Mouse (Mus musculus) E14TG2a.4 (cell line): ENCODE data around the gene Adgrg3.

Experiments used
- H3K27me3 ChIP-seq: 2 replicates; pipeline ENCODE4 v1.6.1; 2014; ENCODE audit warnings: low read length, control low read depth; ENCODE audit not compliant: insufficient read depth
- H3K36me3 ChIP-seq: 2 replicates; pipeline ENCODE4 v1.6.1; 2014; ENCODE audit warnings: low read length, control low read depth; ENCODE audit not compliant: insufficient read depth
- H3K4me1 ChIP-seq: replicated peaks from 2 replicates; pipeline ENCODE4 v1.6.1; 2014; ENCODE audit warnings: low read depth, low read length, control low read depth
- H3K4me3 ChIP-seq: replicated peaks from 2 replicates; pipeline ENCODE4 v1.5.1; 2014; ENCODE audit warnings: mild to moderate bottlenecking, low read length
- H3K9me3 ChIP-seq: 2 replicates; pipeline ENCODE4 v1.6.1; 2014; ENCODE audit warnings: low read length, control low read depth
- CTCF ChIP-seq: conservative IDR thresholded peaks from 2 replicates; pipeline ENCODE4 v1.5.1; 2014; ENCODE audit warnings: low read length
- NANOG ChIP-seq: IDR thresholded peaks from 2 replicates; pipeline ENCODE4 v1.6.1; 2014; ENCODE audit warnings: borderline replicate concordance, low read length, mixed read lengths
- POU5F1 ChIP-seq: IDR thresholded peaks from 2 replicates; pipeline ENCODE4 v1.6.1; 2014; ENCODE audit warnings: low read length, borderline replicate concordance

The Adgrg3 gene

GRCm38 (mm10) chr8:95002089-95002655, 15.3 kb upstream of the Adgrg3 start:
- H3K4me3 ChIP-seq: peak overlapping the region; percentile 13; the same call in 1 of the 2 replicates
- no peaks in the 10 kb centered on the region for H3K36me3 ChIP-seq
- H3K4me1 ChIP-seq: peaks cover 52% of the 10 kb centered on the region
- no peaks in the 10 kb centered on the region for H3K9me3 ChIP-seq
- TF ChIP-seq CTCF: no peak
- no peak for TF ChIP-seq NANOG
- TF ChIP-seq POU5F1: no peak
- no peaks in the 10 kb centered on the region for H3K27me3 ChIP-seq

GRCm38 (mm10) chr8:95012442-95012919, 5.0 kb upstream of the Adgrg3 start:
- no peak overlapping the region; the same call in 1 of the 2 replicates for H3K4me3 ChIP-seq
- no peaks in the 10 kb centered on the region for H3K36me3 ChIP-seq
- TF ChIP-seq POU5F1 (no peak), CTCF (no peak), NANOG (no peak)

GRCm38 (mm10) chr8:95015866-95016265, 1.6 kb upstream of the Adgrg3 start:
- Histone ChIP-seq H3K4me1 (peaks cover 23% of the 10 kb centered on the region), H3K9me3 (peaks cover 8% of the 10 kb centered on the region; the same call in 1 of the 2 replicates), H3K36me3 (no peaks in the 10 kb centered on the region), H3K4me3 (no peak overlapping the region), H3K27me3 (peaks cover 10% of the 10 kb centered on the region)
- TF ChIP-seq CTCF: no peak
- no peak for TF ChIP-seq NANOG
- TF ChIP-seq POU5F1: no peak

More at GRCm38 (mm10) chr8:95012442-95012919, 5.0 kb upstream of the Adgrg3 start:
- peaks cover 10% of the 10 kb centered on the region for H3K27me3 ChIP-seq
- H3K9me3 ChIP-seq: no peaks in the 10 kb centered on the region
- H3K4me1 ChIP-seq: peaks cover 15% of the 10 kb centered on the region

- Histone ChIP-seq H3K9me3 (peaks cover 8% of the 10 kb centered on the region; the same call in 1 of the 2 replicates), H3K36me3 (no peaks in the 10 kb centered on the region)
- TF ChIP-seq NANOG (no peak), POU5F1 (no peak)
These were observed 808 bp upstream of the Adgrg3 start for GRCm38 (mm10) chr8:95016684-95017083.

GRCm38 (mm10) chr8:95017969-95018635, 610 bp downstream of the Adgrg3 start:
- peaks cover 35% of the 10 kb centered on the region for H3K4me1 ChIP-seq
- no peaks in the 10 kb centered on the region for H3K36me3 ChIP-seq
- no peak overlapping the region for H3K4me3 ChIP-seq
- peaks cover 7% of the 10 kb centered on the region for H3K27me3 ChIP-seq
- H3K9me3 ChIP-seq: peaks cover 8% of the 10 kb centered on the region; the same call in 1 of the 2 replicates
- TF ChIP-seq NANOG (no peak), CTCF (no peak), POU5F1 (no peak)

More at GRCm38 (mm10) chr8:95016684-95017083, 808 bp upstream of the Adgrg3 start:
- peaks cover 10% of the 10 kb centered on the region for H3K27me3 ChIP-seq
- H3K4me1 ChIP-seq: peaks cover 31% of the 10 kb centered on the region
- no peak overlapping the region for H3K4me3 ChIP-seq

GRCm38 (mm10) chr8:95020293-95020777, 2.8 kb downstream of the Adgrg3 start:
- Histone ChIP-seq H3K9me3 (peaks cover 8% of the 10 kb centered on the region; the same call in 1 of the 2 replicates), H3K27me3 (no peaks in the 10 kb centered on the region), H3K36me3 (no peaks in the 10 kb centered on the region), H3K4me1 (peaks cover 49% of the 10 kb centered on the region), H3K4me3 (no peak overlapping the region)
- TF ChIP-seq POU5F1 (no peak), CTCF (no peak), NANOG (no peak)

- peaks cover 49% of the 10 kb centered on the region for H3K4me1 ChIP-seq
- H3K27me3 ChIP-seq: no peaks in the 10 kb centered on the region
- no peaks in the 10 kb centered on the region for H3K36me3 ChIP-seq
- H3K4me3 ChIP-seq: no peak overlapping the region
- H3K9me3 ChIP-seq: peaks cover 8% of the 10 kb centered on the region; the same call in 1 of the 2 replicates
- TF ChIP-seq NANOG: no peak
These were observed 3.3 kb downstream of the Adgrg3 start for GRCm38 (mm10) chr8:95020821-95021220.

- H3K9me3 ChIP-seq: peaks cover 3% of the 10 kb centered on the region; the same call in 1 of the 2 replicates
- H3K36me3 ChIP-seq: no peaks in the 10 kb centered on the region
- peaks cover 42% of the 10 kb centered on the region for H3K4me1 ChIP-seq
- H3K4me3 ChIP-seq: no peak overlapping the region
- H3K27me3 ChIP-seq: no peaks in the 10 kb centered on the region; the same call in 1 of the 2 replicates
- TF ChIP-seq NANOG: no peak
- TF ChIP-seq POU5F1: no peak
- no peak for TF ChIP-seq CTCF
These were observed 5.7 kb downstream of the Adgrg3 start for GRCm38 (mm10) chr8:95023201-95023600.
